Mouse (Mus musculus) olfactory bulb, adult 2 months (tissue): ENCODE data around the gene Psmc6. TPM values are rescaled to one million over a fixed set of nuclear protein-coding genes. Genes with fewer than 3 reads are reported as not detected.
A peak's percentile ranks its signal among the peaks of the same experiment; 100 is the strongest.

Source experiments
- H3K27ac ChIP-seq: fragments of 200-500 bp; 2 replicates; pipeline ENCODE4 v1.5.1; 2012; ENCODE audit warnings: low read depth, low read length; ENCODE audit not compliant: insufficient read depth
- H3K4me1 ChIP-seq: fragments of 200-500 bp; 2 replicates; pipeline ENCODE4 v1.6.1; 2012; ENCODE audit warnings: low read length; ENCODE audit not compliant: control insufficient read depth, insufficient read depth
- H3K4me3 ChIP-seq: fragments of 200-500 bp; 2 replicates; pipeline ENCODE4 v1.5.1; 2012; ENCODE audit warnings: mild to moderate bottlenecking, low read depth, low read length, moderate library complexity; ENCODE audit not compliant: insufficient read depth
- CTCF ChIP-seq: fragments of 200-500 bp; IDR thresholded peaks from 2 replicates; pipeline ENCODE4 v1.5.1; 2012; ENCODE audit warnings: low read depth, mild to moderate bottlenecking, low read length, moderate library complexity; ENCODE audit not compliant: insufficient read depth
- POLR2A ChIP-seq: fragments of 200-500 bp; IDR thresholded peaks from 2 replicates; pipeline ENCODE4 v1.6.1; 2012; ENCODE audit warnings: mild to moderate bottlenecking, low read depth, low read length, moderate library complexity; ENCODE audit not compliant: insufficient read depth
- WGBS: fragments of 180-500 bp; shearing (Covaris S2); methylation state at CpG from one replicate; pipeline ENCODE4 v1.1.7; 2018; 5-methylcytosine and 5-hydroxymethylcytosine counted together
- polyA plus RNA-seq: library from polyadenylated mRNA; stranded (reverse); fragments of >200 nt; gene quantifications from 2 replicates; pipeline ENCODE4 v1.2.4, GENCODE M21; 2012; ENCODE audit warnings: low replicate concordance; ENCODE audit not compliant: missing spikeins, insufficient read depth, insufficient read length

Gene Psmc6
- polyA plus RNA-seq, 1 experiment: 425 TPM

DNA sequence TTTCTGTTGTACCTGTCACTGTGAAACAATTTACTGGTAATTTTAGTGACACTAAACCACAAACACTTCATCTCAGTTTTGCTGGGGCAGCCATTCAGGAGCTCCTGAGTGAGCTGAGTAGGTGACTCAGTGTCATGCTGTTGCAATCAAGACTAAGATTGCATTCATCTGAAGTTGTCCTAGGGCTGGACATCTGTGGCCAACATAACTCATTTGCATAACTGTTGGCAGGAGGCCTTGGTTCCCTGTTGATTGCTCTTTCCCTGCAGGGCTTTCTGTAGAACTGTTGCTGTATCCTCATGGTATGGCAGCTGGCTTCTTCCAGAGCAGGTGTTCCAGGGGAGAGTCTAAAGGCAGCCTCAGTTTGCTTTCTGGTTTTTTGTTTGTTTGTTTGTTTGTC, 4.1 kb upstream of the Psmc6 start:
- H3K4me3 ChIP-seq: no peak overlapping the region
- H3K4me1 ChIP-seq: no peaks in the 10 kb centered on the region
- TF ChIP-seq CTCF: no peak
- TF ChIP-seq POLR2A: no peak
- H3K27ac ChIP-seq: no peak overlapping the region

DNA sequence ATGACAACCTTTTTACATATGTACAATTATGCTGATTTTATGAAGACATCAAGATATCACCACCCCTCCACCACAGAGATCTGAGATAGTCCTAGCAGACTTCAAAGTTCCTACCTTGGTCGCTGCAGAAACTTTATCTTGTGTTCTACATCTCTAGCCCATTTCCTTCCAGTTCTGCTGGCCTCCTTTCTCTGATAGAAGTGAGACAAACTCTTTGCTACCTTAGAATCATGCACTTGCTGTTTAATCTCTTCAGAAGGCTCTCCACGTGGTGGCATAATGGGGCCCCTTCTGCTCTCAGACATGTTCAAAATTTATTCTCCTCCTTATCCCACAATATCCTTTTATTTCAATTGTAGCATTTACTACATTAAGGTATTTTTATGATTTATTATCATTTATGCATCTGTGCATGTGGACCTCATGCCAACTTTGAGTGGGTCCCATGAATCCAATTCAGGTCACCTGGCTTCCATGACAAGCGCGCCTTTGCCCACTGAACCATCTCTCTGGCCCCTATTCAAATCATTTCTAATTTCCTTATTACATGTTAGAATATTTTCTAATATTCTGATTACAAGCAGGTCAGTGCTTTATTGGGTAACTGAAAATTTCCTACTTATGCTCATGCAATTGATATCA, 1.4 kb upstream of the Psmc6 start:
- no peak overlapping the region for H3K27ac ChIP-seq
- no peaks in the 10 kb centered on the region for H3K4me1 ChIP-seq
- no peak overlapping the region for H3K4me3 ChIP-seq
- 94% methylated on average over 4 of the region's 4 CpGs for WGBS
- no peak for TF ChIP-seq CTCF
- TF ChIP-seq POLR2A: no peak

DNA sequence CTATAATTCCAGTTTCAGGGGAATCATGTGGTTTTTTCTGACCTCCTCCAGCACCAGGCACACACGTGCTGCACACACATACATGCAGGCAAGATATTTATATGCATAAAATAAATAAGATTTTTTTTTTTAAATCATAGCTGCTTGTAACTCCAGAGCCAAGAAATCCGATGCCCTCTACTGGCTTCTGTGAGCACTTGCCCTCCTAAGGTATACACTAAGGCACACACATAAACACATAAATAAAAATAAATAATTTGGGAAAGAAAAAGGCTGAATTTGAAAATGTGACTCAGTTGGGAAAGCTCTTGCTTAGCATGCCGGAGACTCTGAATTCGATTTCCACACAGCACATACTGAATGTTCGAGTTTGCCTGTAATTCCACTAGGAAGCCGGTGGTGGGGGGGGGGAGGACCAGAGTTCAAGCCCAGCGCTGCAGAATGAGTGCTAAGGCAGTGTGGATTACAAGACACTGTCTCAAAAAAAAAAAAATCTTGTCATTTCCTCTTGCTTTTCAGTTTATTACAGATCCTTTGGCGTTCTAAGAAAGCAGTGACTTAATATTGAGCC, 485 bp upstream of the Psmc6 start:
- peak overlapping the region; percentile 42 for H3K4me3 ChIP-seq
- 4% methylated on average over 8 of the region's 8 CpGs for WGBS
- no peak for TF ChIP-seq CTCF
- no peak for TF ChIP-seq POLR2A
- no peaks in the 10 kb centered on the region for H3K4me1 ChIP-seq
- H3K27ac ChIP-seq: no peak overlapping the region

GRCm38 (mm10) chr14:45350931-45351859, 21.6 kb downstream of the Psmc6 start, which contains the start of gene Styx:
TSS of gene Styx (plus strand) at chr14:45351093.
- no peaks in the 10 kb centered on the region; the same call in 1 of the 2 replicates for H3K4me1 ChIP-seq
- TF ChIP-seq CTCF: no peak
- TF ChIP-seq POLR2A: no peak
- H3K27ac ChIP-seq: no peak within 1 kb of the TSS
- WGBS: under 1% methylated on average over 85 of the region's 93 CpGs
- peak within 1 kb of the TSS; percentile 99 for H3K4me3 ChIP-seq

- Histone ChIP-seq H3K4me3 (no peak overlapping the region), H3K27ac (no peak overlapping the region), H3K4me1 (peaks cover 5% of the 10 kb centered on the region; the same call in 1 of the 2 replicates)
- TF ChIP-seq POLR2A (no peak), CTCF (no peak)
- 58% methylated on average over 16 of the region's 16 CpGs for WGBS
These were observed 34.9 kb downstream of the Psmc6 start for GRCm38 (mm10) chr14:45364211-45365195.

GRCm38 (mm10) chr14:45365196-45365587, 35.6 kb downstream of the Psmc6 start:
- peaks cover 5% of the 10 kb centered on the region; the same call in 1 of the 2 replicates for H3K4me1 ChIP-seq
- no peak for TF ChIP-seq CTCF
- no peak for TF ChIP-seq POLR2A
- WGBS: 76% methylated on average over 6 of the region's 6 CpGs
- H3K4me3 ChIP-seq: no peak overlapping the region
- no peak overlapping the region for H3K27ac ChIP-seq

GRCm38 (mm10) chr14:45378771-45379170, 49.2 kb downstream of the Psmc6 start:
- H3K4me3 ChIP-seq: no peak overlapping the region
- TF ChIP-seq POLR2A: no peak
- TF ChIP-seq CTCF: no peak
- no peak overlapping the region for H3K27ac ChIP-seq
- 89% methylated on average over 3 of the region's 3 CpGs for WGBS
- H3K4me1 ChIP-seq: peaks cover 3% of the 10 kb centered on the region; the same call in 1 of the 2 replicates

DNA sequence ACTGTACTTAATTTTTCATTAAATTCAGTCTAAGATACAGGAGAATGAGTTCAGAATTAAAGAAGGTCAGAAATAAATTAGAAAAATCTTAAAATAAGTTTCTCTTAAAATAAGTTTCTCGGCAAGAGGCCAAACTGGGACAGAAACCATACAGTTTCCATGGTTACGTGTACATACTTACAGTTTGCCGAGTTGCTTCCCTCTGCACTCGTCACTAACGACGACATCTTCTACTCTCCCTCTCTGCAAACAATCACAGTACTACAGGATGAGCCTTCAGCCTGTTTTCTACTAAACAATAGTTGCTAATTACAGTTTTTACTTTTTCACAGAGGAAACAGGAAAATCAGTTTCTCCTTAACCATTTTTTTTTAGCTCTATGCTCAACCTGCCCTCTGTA, 51.2 kb downstream of the Psmc6 start:
- no peak for TF ChIP-seq CTCF
- TF ChIP-seq POLR2A: no peak
- peaks cover 3% of the 10 kb centered on the region; the same call in 1 of the 2 replicates for H3K4me1 ChIP-seq
- no peak overlapping the region for H3K4me3 ChIP-seq
- 0 out of 2 replicates have a peak overlapping the region, but pooled peaks have one; percentile 15 for H3K27ac ChIP-seq
- WGBS: 41% methylated on average over 6 of the region's 6 CpGs
